Mouse (Mus musculus) embryonic fibroblast, embryonic 13.5 days (primary cell): ENCODE results near the gene Leng9. TPM values are rescaled to one million over a fixed set of nuclear protein-coding genes. Genes with fewer than 3 reads are reported as not detected.
A peak's percentile ranks its signal among the peaks of the same experiment; 100 is the strongest.

ENCODE experiments used
- H3K27ac ChIP-seq: 2 replicates; pipeline ENCODE4 v1.5.1; 2012; ENCODE audit warnings: low read length, control low read depth, inconsistent platforms; ENCODE audit not compliant: insufficient read depth
- H3K4me1 ChIP-seq: 2 replicates; pipeline ENCODE4 v1.6.1; 2011; ENCODE audit warnings: low read length; ENCODE audit not compliant: control insufficient read depth, insufficient read depth
- H3K4me3 ChIP-seq: 2 replicates; pipeline ENCODE4 v1.5.1; 2011; ENCODE audit warnings: mild to moderate bottlenecking, control low read depth, low read length; ENCODE audit not compliant: insufficient read depth
- CTCF ChIP-seq: IDR thresholded peaks from 2 replicates; pipeline ENCODE4 v1.5.1; 2011; ENCODE audit warnings: mild to moderate bottlenecking, control low read depth, low read length, moderate library complexity, borderline replicate concordance; ENCODE audit not compliant: insufficient read depth
- POLR2A ChIP-seq: IDR thresholded peaks from 2 replicates; pipeline ENCODE4 v1.6.1; 2011; ENCODE audit warnings: low read depth, mild to moderate bottlenecking, control low read depth, low read length, moderate library complexity
- polyA plus RNA-seq: library from polyadenylated mRNA; stranded (reverse); fragments of >200 nt; gene quantifications from 2 replicates; pipeline ENCODE4 v1.2.4, GENCODE M21; 2011; ENCODE audit warnings: low read depth; ENCODE audit not compliant: missing spikeins, insufficient read length

The Leng9 gene
- polyA plus RNA-seq, 1 experiment: 2.3 TPM

DNA sequence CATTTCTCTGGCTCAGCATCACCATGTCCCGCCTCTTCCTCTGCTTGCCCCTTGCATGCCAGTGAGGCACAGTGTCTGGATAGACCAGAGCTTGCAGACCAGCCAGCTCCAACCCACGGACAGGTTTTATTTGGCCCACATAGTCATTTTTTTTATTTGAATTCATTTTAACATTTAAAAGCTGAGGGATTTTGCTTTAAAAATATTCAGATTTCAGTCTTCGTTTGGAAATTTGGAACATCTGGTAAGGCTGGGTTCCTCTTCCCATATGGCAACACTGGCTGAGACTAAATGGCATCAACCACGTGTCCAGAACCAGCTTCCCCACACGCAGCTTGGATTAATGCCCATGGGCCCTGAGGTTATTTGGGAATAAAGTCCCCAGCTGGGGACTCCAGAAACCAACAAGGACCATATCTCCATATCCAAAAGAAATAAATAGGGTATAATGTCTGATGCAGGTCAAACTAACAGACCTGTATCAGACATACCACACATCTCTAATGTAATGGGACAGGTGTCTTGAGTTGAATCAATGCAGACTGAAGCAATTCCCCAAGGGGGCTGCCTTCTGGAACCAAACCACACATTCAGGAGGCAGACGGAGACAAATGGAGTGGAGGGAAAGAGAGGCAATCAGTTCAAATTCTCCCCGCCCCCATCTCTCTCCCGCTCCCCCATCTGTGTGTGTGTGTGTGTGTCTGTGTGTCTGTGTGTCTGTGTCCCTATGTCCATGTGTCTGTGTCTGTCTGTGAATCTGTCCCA is 32.9 kb downstream of the Leng9 start:
- Histone ChIP-seq H3K4me3 (no peak overlapping the region), H3K4me1 (no peaks in the 10 kb centered on the region), H3K27ac (no peak overlapping the region)
- no peak for TF ChIP-seq POLR2A
- TF ChIP-seq CTCF: no peak

DNA sequence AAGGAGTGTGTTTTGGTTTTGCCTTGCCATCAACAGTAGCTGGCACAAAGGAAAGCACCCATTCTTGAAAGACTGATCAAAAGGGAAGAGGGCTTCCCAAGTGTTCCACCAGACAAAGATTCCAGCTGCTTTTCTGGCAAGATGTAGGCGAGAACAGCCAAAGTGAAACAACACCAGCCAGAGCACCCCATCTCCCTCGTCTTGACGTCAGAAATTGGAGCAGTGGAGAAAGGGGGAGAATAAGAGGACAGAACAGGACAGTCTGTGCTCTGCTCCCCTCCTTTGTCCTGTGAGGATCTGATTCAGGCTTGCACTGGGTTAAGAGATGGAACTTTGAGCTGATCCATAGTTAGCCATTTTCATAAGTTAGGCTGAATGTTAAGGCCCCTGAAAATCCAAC is 38.4 kb downstream of the Leng9 start:
- no peak for TF ChIP-seq CTCF
- TF ChIP-seq POLR2A: no peak
- no peak overlapping the region for H3K27ac ChIP-seq

DNA sequence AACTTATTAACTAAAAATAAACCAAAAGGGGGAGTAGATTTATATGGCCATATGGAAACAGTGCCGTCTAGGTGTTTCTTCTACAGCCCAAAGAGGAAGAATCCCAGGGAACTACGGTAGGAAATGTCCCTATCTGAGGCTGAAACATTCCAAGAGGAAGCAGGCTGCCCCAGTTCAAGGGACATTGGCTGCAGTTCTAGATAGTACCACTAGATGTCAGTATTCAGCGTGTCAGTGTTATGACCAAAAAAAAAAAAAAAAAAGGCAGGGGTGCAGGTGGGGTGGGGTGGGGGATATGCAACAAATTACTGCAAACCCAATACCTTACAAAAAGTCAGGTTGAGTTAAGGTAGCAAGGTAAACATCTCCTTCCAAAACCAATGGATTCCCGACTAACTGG is 46.8 kb downstream of the Leng9 start:
- H3K4me1 ChIP-seq: peaks cover 4% of the 10 kb centered on the region
- H3K27ac ChIP-seq: no peak overlapping the region
- H3K4me3 ChIP-seq: no peak overlapping the region
- TF ChIP-seq POLR2A (no peak), CTCF (0 out of 2 replicates have a peak, but pooled peaks have one; percentile 18)

More for the DNA sequence above, 38.4 kb downstream of the Leng9 start:
- H3K4me3 ChIP-seq: no peak overlapping the region
- no peaks in the 10 kb centered on the region for H3K4me1 ChIP-seq

DNA sequence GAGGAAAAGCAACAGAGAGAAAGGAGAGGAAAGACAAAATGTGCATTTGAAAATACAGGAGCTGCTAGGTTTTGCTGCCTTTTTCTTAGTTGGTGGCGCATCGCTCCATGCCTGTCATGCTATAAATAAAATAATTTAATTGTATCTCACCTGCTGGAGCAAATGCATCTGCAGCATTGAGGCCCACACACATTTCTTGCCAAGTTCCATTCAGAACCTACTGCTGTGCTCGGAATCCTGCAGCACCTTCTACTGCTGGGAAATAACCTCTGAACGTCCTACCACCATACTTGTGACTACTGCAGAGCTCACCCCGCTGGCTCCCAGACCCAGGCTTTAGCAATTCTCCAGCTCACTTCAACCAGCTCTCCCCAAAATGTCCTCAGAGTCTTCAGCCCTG is 49.0 kb downstream of the Leng9 start:
- no peak overlapping the region for H3K4me3 ChIP-seq
- peaks cover 6% of the 10 kb centered on the region for H3K4me1 ChIP-seq
- H3K27ac ChIP-seq: no peak overlapping the region
- no peak for TF ChIP-seq CTCF
- no peak for TF ChIP-seq POLR2A

DNA sequence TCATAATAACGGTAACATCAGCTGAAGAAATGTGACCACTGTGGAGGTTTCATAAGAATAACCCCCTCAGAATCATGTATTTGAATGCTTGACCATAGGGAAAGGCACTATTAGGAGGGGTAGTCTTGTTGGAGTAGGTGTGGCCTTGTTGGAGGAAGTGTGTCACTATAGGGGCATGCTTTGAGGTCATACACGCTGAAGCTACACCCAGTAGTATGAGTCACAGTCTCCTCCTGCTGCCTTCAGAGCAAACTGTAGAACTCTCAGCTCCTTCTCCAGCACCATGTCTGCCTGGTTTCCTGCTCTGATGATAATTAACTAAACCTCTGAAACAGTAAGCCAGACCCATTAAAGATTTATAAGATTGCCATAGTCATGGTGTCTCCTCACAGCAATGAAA is 51.3 kb downstream of the Leng9 start:
- TF ChIP-seq CTCF: no peak
- no peak for TF ChIP-seq POLR2A
- H3K4me3 ChIP-seq: no peak overlapping the region
- peak overlapping the region; percentile 88 for H3K27ac ChIP-seq
- peaks cover 6% of the 10 kb centered on the region for H3K4me1 ChIP-seq

DNA sequence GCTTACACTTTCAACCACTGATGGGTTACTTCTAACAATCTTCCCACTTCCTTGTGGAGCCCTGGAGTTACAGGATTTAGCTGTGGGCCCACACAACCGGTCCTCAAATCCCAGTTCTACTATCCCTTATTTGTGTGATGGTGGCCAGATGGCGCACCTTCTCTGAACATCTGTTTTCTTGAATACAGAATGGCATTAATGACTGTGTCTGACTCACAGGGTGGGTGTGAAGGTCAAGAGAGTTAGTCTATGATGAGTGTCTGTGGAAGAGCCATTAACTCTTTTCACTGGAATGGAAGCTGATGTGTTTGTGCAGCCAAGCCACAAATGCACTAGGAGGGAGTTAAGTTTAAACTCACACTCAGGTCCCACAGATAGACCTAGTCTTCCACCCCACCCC is 51.9 kb downstream of the Leng9 start:
- 0 out of 2 replicates have a peak overlapping the region, but pooled peaks have one; percentile 26 for H3K27ac ChIP-seq
- TF ChIP-seq POLR2A (no peak), CTCF (no peak)
- H3K4me3 ChIP-seq: no peak overlapping the region
- peaks cover 6% of the 10 kb centered on the region for H3K4me1 ChIP-seq

Other genes starting within 250 kb of the Leng9 start
- not detected in 2 replicates for gene Lilra6, start 234.9 kb downstream of the Leng9 start, polyA plus RNA-seq
- 0.65 TPM in 1 of 2 replicates, not detected in the other for gene Lair1, start 87.2 kb downstream of the Leng9 start, polyA plus RNA-seq
- gene Ttyh1, start 31.0 kb downstream of the Leng9 start, polyA plus RNA-seq: 0.94 and 1.9 TPM in 2 replicates
- gene Leng8, start 13.3 kb downstream of the Leng9 start, polyA plus RNA-seq: 62.7 and 81.4 TPM in 2 replicates
- gene Cdc42ep5, start 14.5 kb upstream of the Leng9 start, polyA plus RNA-seq: 26.5 and 26.9 TPM in 2 replicates
- not detected in 2 replicates for gene Lilra5, start 87.4 kb upstream of the Leng9 start, polyA plus RNA-seq
- not detected in 2 replicates for gene Ncr1, start 187.3 kb upstream of the Leng9 start, polyA plus RNA-seq
- not detected in 2 replicates for gene Gp6, start 247.4 kb upstream of the Leng9 start, polyA plus RNA-seq